Mouse (Mus musculus) liver, adult 2 months (tissue): ENCODE measurements at regions not wholly inside any gene's neighbourhood (a gene's known extent, or its start where the extent isn't known, plus 50 kb on each side); places are given as distances from the start of the nearest gene placed in this dataset.

Experiments used
- CTCF ChIP-seq: fragments of 200-500 bp; IDR thresholded peaks from 2 replicates; pipeline ENCODE4 v1.5.1; 2011; ENCODE audit warnings: low read depth, low read length, control low read depth
- POLR2A ChIP-seq: fragments of 200-500 bp; IDR thresholded peaks from 2 replicates; pipeline ENCODE4 v1.6.1; 2011; ENCODE audit warnings: low read length, control low read depth; ENCODE audit not compliant: insufficient read depth; ENCODE audit errors: extremely low read depth

DNA sequence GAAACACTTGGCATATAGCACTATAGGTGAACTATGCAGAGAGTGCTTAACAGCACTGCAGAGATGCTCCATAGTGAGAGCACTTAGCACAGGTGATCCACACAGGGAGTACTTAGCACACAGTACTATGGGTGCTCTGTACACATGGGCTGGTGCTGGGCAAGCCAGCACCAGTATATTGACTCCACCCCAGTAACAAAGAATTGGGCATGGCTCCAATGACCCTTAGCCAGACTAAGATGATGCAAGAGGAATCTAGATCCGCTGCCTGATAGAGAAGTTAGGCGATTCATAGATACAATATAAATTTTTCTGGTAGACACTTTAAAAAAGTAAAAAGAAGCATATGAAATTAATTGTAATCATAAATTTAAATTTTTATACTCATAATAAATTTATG is 274.0 kb upstream of the Eef2kmt start:
- no peak for TF ChIP-seq CTCF
- no peak for TF ChIP-seq POLR2A
